Mouse (Mus musculus): ENCODE measurements around the gene Stk33. TPM values are rescaled to one million over a fixed set of nuclear protein-coding genes. Genes with fewer than 3 reads are reported as not detected.
"Not testable (repeated sequence)": the region's sequence is repeated elsewhere in the genome, so short reads cannot be mapped to it uniquely, and the experiment has no call there.

The Stk33 gene
- polyA plus RNA-seq, 1 experiment from 2014 or later: 5.0 TPM

GRCm38 (mm10) chr7:109399299-109399698 is 39.6 kb downstream of the Stk33 start:
- H3K4me1 ChIP-seq (replicated peaks; ENCODE audit: control insufficient read depth, insufficient read depth, low read length): no peaks in the 10 kb centered on the region
- no peaks in the 10 kb centered on the region for H3K36me3 ChIP-seq (ENCODE audit: control insufficient read depth, insufficient read depth, low read length)
- H3K27ac ChIP-seq (ENCODE audit: low read length): no peak overlapping the region
- H3K27me3 ChIP-seq (ENCODE audit: control insufficient read depth, insufficient read depth, low read depth, low read length): no peaks in the 10 kb centered on the region
- no peak overlapping the region for H3K4me3 ChIP-seq (ENCODE audit: low read length)
- WGBS: 47% methylated on average over 3 of the region's 3 CpGs
- H3K4me2 ChIP-seq (ENCODE audit: low read depth, low read length): no peak overlapping the region
- ATAC-seq (ENCODE audit: low read depth): no peak
- H3K9me3 ChIP-seq (ENCODE audit: control insufficient read depth, low read length): no peaks in the 10 kb centered on the region
- H3K9ac ChIP-seq (ENCODE audit: low read length): no peak overlapping the region

DNA sequence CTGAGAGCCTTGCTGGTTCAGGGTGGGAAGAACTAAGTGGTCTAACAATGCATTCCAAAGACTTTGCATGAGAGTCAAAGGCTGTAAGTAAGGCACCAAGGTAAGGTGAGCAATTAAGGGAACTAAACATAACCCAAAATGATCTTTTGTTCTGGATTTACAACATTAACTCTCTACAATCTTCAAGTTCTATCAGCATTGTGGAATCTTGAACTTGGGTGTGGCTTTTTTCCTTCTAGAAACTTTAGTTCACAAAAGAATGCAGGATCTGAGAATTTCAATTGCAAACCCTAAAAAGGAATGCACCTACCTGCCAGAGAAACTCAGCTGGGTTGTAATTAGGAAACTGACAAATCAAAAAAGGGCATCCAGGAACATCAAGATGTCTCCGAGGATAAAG is 57.8 kb downstream of the Stk33 start:
- no peak overlapping the region for H3K9ac ChIP-seq (ENCODE audit: low read length)
- H3K36me3 ChIP-seq (ENCODE audit: control insufficient read depth, insufficient read depth, low read length): no peaks in the 10 kb centered on the region
- no peak overlapping the region for H3K4me2 ChIP-seq (ENCODE audit: low read depth, low read length)
- 50% methylated on average over 1 of the region's 1 CpGs for WGBS
- no peak overlapping the region for H3K27ac ChIP-seq (ENCODE audit: low read length)
- no peak for ATAC-seq (ENCODE audit: low read depth)
- H3K27me3 ChIP-seq (ENCODE audit: control insufficient read depth, insufficient read depth, low read depth, low read length): no peaks in the 10 kb centered on the region
- H3K4me3 ChIP-seq (ENCODE audit: low read length): no peak overlapping the region
- no peaks in the 10 kb centered on the region for H3K9me3 ChIP-seq (ENCODE audit: control insufficient read depth, low read length)
- no peaks in the 10 kb centered on the region for H3K4me1 ChIP-seq (replicated peaks; ENCODE audit: control insufficient read depth, insufficient read depth, low read length)

DNA sequence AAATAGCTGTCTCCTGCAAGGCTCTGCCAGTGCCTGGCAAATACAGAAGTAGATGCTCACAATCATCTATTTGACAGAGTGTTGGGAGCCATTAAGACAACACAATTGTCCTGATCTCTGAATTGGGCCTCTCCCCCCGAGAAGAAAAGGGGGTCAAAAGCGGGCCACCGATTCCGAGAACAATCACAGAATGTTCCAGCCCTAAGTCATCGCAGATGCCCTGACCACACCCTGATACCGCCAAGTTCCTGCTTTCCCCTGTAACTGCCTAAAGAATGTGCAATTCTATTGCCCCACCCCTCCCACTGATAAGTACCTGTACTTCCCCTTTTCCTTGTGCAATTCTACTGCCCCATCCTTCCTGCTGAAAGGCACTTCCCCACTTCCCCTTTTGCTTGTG is 65.3 kb downstream of the Stk33 start:
- not testable (repeated sequence) for H3K4me1 ChIP-seq (replicated peaks; ENCODE audit: control insufficient read depth, insufficient read depth, low read length); H3K36me3 ChIP-seq (ENCODE audit: control insufficient read depth, insufficient read depth, low read length); H3K9ac ChIP-seq (ENCODE audit: low read length); H3K27ac ChIP-seq (ENCODE audit: low read length); H3K9me3 ChIP-seq (ENCODE audit: control insufficient read depth, low read length); ATAC-seq (ENCODE audit: low read depth); H3K4me2 ChIP-seq (ENCODE audit: low read depth, low read length); H3K27me3 ChIP-seq (ENCODE audit: control insufficient read depth, insufficient read depth, low read depth, low read length); H3K4me3 ChIP-seq (ENCODE audit: low read length)
- 88% methylated on average over 6 of the region's 6 CpGs for WGBS

GRCm38 (mm10) chr7:109358435-109359187 is 80.3 kb downstream of the Stk33 start:
- no peak for ATAC-seq (ENCODE audit: low read depth)

GRCm38 (mm10) chr7:109357877-109358276 is 81.0 kb downstream of the Stk33 start:
- H3K9me3 ChIP-seq (ENCODE audit: control insufficient read depth, low read length): no peaks in the 10 kb centered on the region
- no peak overlapping the region for H3K4me2 ChIP-seq (ENCODE audit: low read depth, low read length)
- H3K4me1 ChIP-seq (replicated peaks; ENCODE audit: control insufficient read depth, insufficient read depth, low read length): no peaks in the 10 kb centered on the region
- H3K4me3 ChIP-seq (ENCODE audit: low read length): no peak overlapping the region
- H3K27ac ChIP-seq (ENCODE audit: low read length): no peak overlapping the region
- no peak for ATAC-seq (ENCODE audit: low read depth)
- 61% methylated on average over 1 of the region's 1 CpGs for WGBS
- H3K9ac ChIP-seq (ENCODE audit: low read length): no peak overlapping the region
- H3K27me3 ChIP-seq (ENCODE audit: control insufficient read depth, insufficient read depth, low read depth, low read length): no peaks in the 10 kb centered on the region
- no peaks in the 10 kb centered on the region for H3K36me3 ChIP-seq (ENCODE audit: control insufficient read depth, insufficient read depth, low read length)

More at GRCm38 (mm10) chr7:109358435-109359187, 80.3 kb downstream of the Stk33 start:
- Histone ChIP-seq H3K9me3 (ENCODE audit: control insufficient read depth, low read length) (no peaks in the 10 kb centered on the region), H3K4me3 (ENCODE audit: low read length) (no peak overlapping the region), H3K27ac (ENCODE audit: low read length) (no peak overlapping the region), H3K9ac (ENCODE audit: low read length) (no peak overlapping the region), H3K4me2 (ENCODE audit: low read depth, low read length) (no peak overlapping the region), H3K4me1 (replicated peaks; ENCODE audit: control insufficient read depth, insufficient read depth, low read length) (no peaks in the 10 kb centered on the region), H3K36me3 (ENCODE audit: control insufficient read depth, insufficient read depth, low read length) (no peaks in the 10 kb centered on the region), H3K27me3 (ENCODE audit: control insufficient read depth, insufficient read depth, low read depth, low read length) (no peaks in the 10 kb centered on the region)
- WGBS: 71% methylated on average over 5 of the region's 5 CpGs

DNA sequence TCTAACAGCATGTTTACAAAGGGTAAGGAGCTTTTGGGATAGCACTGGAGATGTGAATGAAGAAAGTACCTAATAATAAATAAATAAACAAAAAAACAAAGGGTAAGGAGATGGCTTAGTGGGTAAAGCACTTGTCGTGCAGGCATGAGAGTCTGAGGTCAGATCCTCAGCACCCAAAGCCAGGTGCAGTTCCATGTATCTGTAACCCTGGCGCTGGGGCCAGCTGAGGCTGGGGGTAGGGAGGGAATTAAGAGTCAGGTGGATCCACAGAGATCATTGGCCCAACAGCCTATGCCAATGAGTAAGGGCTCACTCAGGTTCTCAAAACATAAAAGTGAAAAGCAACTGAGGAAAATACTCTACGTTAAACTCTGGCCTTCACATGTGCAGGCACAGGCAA is 91.6 kb downstream of the Stk33 start:
- Histone ChIP-seq H3K4me1 (replicated peaks; ENCODE audit: control insufficient read depth, insufficient read depth, low read length) (no peaks in the 10 kb centered on the region), H3K27me3 (ENCODE audit: control insufficient read depth, insufficient read depth, low read depth, low read length) (no peaks in the 10 kb centered on the region), H3K36me3 (ENCODE audit: control insufficient read depth, insufficient read depth, low read length) (no peaks in the 10 kb centered on the region), H3K9me3 (ENCODE audit: control insufficient read depth, low read length) (no peaks in the 10 kb centered on the region), H3K4me2 (ENCODE audit: low read depth, low read length) (no peak overlapping the region), H3K4me3 (ENCODE audit: low read length) (no peak overlapping the region), H3K9ac (ENCODE audit: low read length) (no peak overlapping the region), H3K27ac (ENCODE audit: low read length) (no peak overlapping the region)
- no peak for ATAC-seq (ENCODE audit: low read depth)
- WGBS: 58% methylated on average over 3 of the region's 3 CpGs

DNA sequence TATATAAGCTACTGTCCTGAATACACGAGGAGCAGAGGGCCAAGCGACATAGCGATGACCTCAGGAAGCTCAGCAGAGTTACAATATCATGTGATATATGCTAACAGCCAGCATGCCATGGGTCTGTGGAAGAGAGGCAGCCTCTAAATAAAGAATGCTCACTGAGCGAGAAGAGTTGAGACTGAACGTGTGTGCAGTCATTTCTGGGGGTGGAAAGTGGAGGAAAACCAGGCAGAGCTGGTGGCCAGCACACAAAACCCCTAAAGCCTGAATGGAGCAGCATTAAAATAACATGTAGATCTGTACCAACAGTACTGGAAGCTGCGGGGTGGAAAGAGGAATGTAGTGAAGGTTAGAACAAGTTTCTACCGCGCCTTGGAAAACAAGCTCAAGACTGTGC is 107.2 kb downstream of the Stk33 start:
- Histone ChIP-seq H3K4me1 (replicated peaks; ENCODE audit: control insufficient read depth, insufficient read depth, low read length) (no peaks in the 10 kb centered on the region), H3K9ac (ENCODE audit: low read length) (no peak overlapping the region), H3K4me2 (ENCODE audit: low read depth, low read length) (no peak overlapping the region), H3K9me3 (ENCODE audit: control insufficient read depth, low read length) (no peaks in the 10 kb centered on the region), H3K36me3 (ENCODE audit: control insufficient read depth, insufficient read depth, low read length) (no peaks in the 10 kb centered on the region), H3K4me3 (ENCODE audit: low read length) (no peak overlapping the region), H3K27ac (ENCODE audit: low read length) (no peak overlapping the region), H3K27me3 (ENCODE audit: control insufficient read depth, insufficient read depth, low read depth, low read length) (no peaks in the 10 kb centered on the region)
- no peak for ATAC-seq (ENCODE audit: low read depth)
- 80% methylated on average over 8 of the region's 8 CpGs for WGBS

GRCm38 (mm10) chr7:109328772-109329171 is 110.1 kb downstream of the Stk33 start:
- H3K9me3 ChIP-seq (ENCODE audit: control insufficient read depth, low read length): no peaks in the 10 kb centered on the region
- H3K27me3 ChIP-seq (ENCODE audit: control insufficient read depth, insufficient read depth, low read depth, low read length): no peaks in the 10 kb centered on the region
- WGBS: 48% methylated on average over 3 of the region's 3 CpGs
- no peak for ATAC-seq (ENCODE audit: low read depth)
- H3K27ac ChIP-seq (ENCODE audit: low read length): no peak overlapping the region
- no peak overlapping the region for H3K9ac ChIP-seq (ENCODE audit: low read length)
- no peaks in the 10 kb centered on the region for H3K4me1 ChIP-seq (replicated peaks; ENCODE audit: control insufficient read depth, insufficient read depth, low read length)
- H3K4me3 ChIP-seq (ENCODE audit: low read length): no peak overlapping the region
- H3K4me2 ChIP-seq (ENCODE audit: low read depth, low read length): no peak overlapping the region
- no peaks in the 10 kb centered on the region for H3K36me3 ChIP-seq (ENCODE audit: control insufficient read depth, insufficient read depth, low read length)

- ATAC-seq (ENCODE audit: low read depth): no peak
- WGBS: 50% methylated on average over 4 of the region's 4 CpGs
- Histone ChIP-seq H3K9ac (ENCODE audit: low read length) (no peak overlapping the region), H3K4me3 (ENCODE audit: low read length) (no peak overlapping the region), H3K9me3 (ENCODE audit: control insufficient read depth, low read length) (no peaks in the 10 kb centered on the region), H3K27ac (ENCODE audit: low read length) (no peak overlapping the region), H3K27me3 (ENCODE audit: control insufficient read depth, insufficient read depth, low read depth, low read length) (no peaks in the 10 kb centered on the region), H3K4me1 (replicated peaks; ENCODE audit: control insufficient read depth, insufficient read depth, low read length) (no peaks in the 10 kb centered on the region), H3K36me3 (ENCODE audit: control insufficient read depth, insufficient read depth, low read length) (no peaks in the 10 kb centered on the region), H3K4me2 (ENCODE audit: low read depth, low read length) (no peak overlapping the region)
These were observed 112.1 kb downstream of the Stk33 start for GRCm38 (mm10) chr7:109326813-109327212.

DNA sequence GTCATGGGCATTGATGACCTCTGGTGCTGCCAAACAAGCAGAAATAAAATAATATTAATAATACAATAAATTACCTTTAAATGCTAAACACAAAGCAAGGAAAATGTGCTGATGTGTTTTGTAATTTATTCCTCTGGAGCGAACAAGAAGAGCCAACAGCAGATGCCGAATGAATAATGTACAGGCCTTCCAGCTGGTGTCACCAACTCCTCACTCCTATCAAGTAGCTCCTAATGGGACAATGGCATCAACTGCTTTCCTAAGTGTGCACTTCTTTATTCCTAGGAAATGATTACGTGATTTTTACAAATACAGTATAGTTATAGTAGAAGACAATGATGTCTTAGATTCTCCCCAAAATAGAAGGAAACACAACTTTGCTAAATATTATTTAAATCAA is 113.2 kb downstream of the Stk33 start:
- Histone ChIP-seq H3K27me3 (ENCODE audit: control insufficient read depth, insufficient read depth, low read depth, low read length) (no peaks in the 10 kb centered on the region), H3K4me2 (ENCODE audit: low read depth, low read length) (no peak overlapping the region), H3K4me1 (replicated peaks; ENCODE audit: control insufficient read depth, insufficient read depth, low read length) (no peaks in the 10 kb centered on the region), H3K4me3 (ENCODE audit: low read length) (no peak overlapping the region), H3K9me3 (ENCODE audit: control insufficient read depth, low read length) (no peaks in the 10 kb centered on the region), H3K9ac (ENCODE audit: low read length) (no peak overlapping the region), H3K27ac (ENCODE audit: low read length) (no peak overlapping the region), H3K36me3 (ENCODE audit: control insufficient read depth, insufficient read depth, low read length) (no peaks in the 10 kb centered on the region)
- no peak for ATAC-seq (ENCODE audit: low read depth)
- 82% methylated on average over 3 of the region's 3 CpGs for WGBS

Measured in lung, embryonic 16.5 days (tissue).